Mouse (Mus musculus) stomach, embryonic 14.5 days (tissue): Measurements from ENCODE around the gene 2410131K14Rik. TPM values are rescaled to one million over a fixed set of nuclear protein-coding genes. Genes with fewer than 3 reads are reported as not detected.

Experiments
- ATAC-seq: fragments of 200-750 bp; cut with Nextera tagmentation; 2 replicates; pipeline ENCODE4 v1.8.0; 2017; ENCODE audit warnings: low read depth, moderate TSS enrichment; ENCODE audit not compliant: insufficient number of reproducible peaks, insufficient read depth, low FRiP score
- H3K27ac ChIP-seq: fragments of 300-500 bp; sonication (generic); 2 replicates; pipeline ENCODE4 v1.5.1; 2014; ENCODE audit warnings: mild to moderate bottlenecking, low read length, moderate library complexity, mixed read lengths
- H3K27me3 ChIP-seq: fragments of 300-500 bp; sonication (generic); 2 replicates; pipeline ENCODE4 v1.6.1; 2014; ENCODE audit warnings: low read length, control low read depth, mixed read lengths; ENCODE audit not compliant: control insufficient read depth, insufficient read depth
- H3K36me3 ChIP-seq: fragments of 300-500 bp; sonication (generic); 2 replicates; pipeline ENCODE4 v1.6.1; 2014; ENCODE audit warnings: mild to moderate bottlenecking, control low read depth, low read length, moderate library complexity, mixed read lengths; ENCODE audit not compliant: control insufficient read depth, insufficient read depth
- H3K4me1 ChIP-seq: fragments of 300-500 bp; sonication (generic); 2 replicates; pipeline ENCODE4 v1.6.1; 2014; ENCODE audit warnings: low read length, control low read depth, mixed read lengths; ENCODE audit not compliant: control insufficient read depth, insufficient read depth
- H3K4me2 ChIP-seq: fragments of 300-500 bp; sonication (generic); replicated peaks from 2 replicates; pipeline ENCODE4 v1.6.1; 2014; ENCODE audit warnings: low read depth, low read length, control low read depth
- H3K4me3 ChIP-seq: fragments of 300-500 bp; sonication (generic); 2 replicates; pipeline ENCODE4 v1.5.1; 2014; ENCODE audit warnings: low read depth, low read length, control low read depth
- H3K9ac ChIP-seq: fragments of 300-500 bp; sonication (generic); replicated peaks from 2 replicates; pipeline ENCODE4 v1.6.1; 2014; ENCODE audit warnings: low read depth, mild to moderate bottlenecking, control low read depth, low read length, moderate library complexity, mixed read lengths
- H3K9me3 ChIP-seq: fragments of 300-500 bp; sonication (generic); 2 replicates; pipeline ENCODE4 v1.6.1; 2016; ENCODE audit warnings: low read depth, low read length, control low read depth; ENCODE audit not compliant: control insufficient read depth
- WGBS: fragments of 180-500 bp; shearing (Covaris S2); extraction: QIAGEN DNeasy Blood & Tissue Kit; methylation state at CpG from one replicate; pipeline ENCODE4 v1.1.7; 2014; 5-methylcytosine and 5-hydroxymethylcytosine counted together
- polyA plus RNA-seq: library from polyadenylated mRNA; unstranded; fragments of >200 nt; fragmentation: Nextera tagmentation; extraction: Ambion mirVana; gene quantifications from 2 replicates; pipeline ENCODE4 v1.2.1, GENCODE M21; 2014

2410131K14Rik gene
- polyA plus RNA-seq, 1 experiment from 2014 or later: 7.8 TPM

- H3K4me1 ChIP-seq: no peaks in the 10 kb centered on the region
- ATAC-seq: no peak
- no peaks in the 10 kb centered on the region for H3K27me3 ChIP-seq
- no peak overlapping the region for H3K27ac ChIP-seq
- H3K9me3 ChIP-seq: no peaks in the 10 kb centered on the region
- H3K36me3 ChIP-seq: peaks cover 29% of the 10 kb centered on the region
- no peak overlapping the region for H3K4me2 ChIP-seq
- 95% methylated on average over 4 of the region's 4 CpGs for WGBS
- H3K9ac ChIP-seq: no peak overlapping the region
- no peak overlapping the region for H3K4me3 ChIP-seq
Measured at GRCm38 (mm10) chr5:118256981-118257380, 12.0 kb downstream of the 2410131K14Rik start.

GRCm38 (mm10) chr5:118259152-118259551 is 14.1 kb downstream of the 2410131K14Rik start:
- Histone ChIP-seq H3K9me3 (no peaks in the 10 kb centered on the region), H3K9ac (no peak overlapping the region), H3K36me3 (peaks cover 29% of the 10 kb centered on the region), H3K27ac (no peak overlapping the region), H3K4me1 (no peaks in the 10 kb centered on the region), H3K4me3 (no peak overlapping the region), H3K4me2 (no peak overlapping the region), H3K27me3 (no peaks in the 10 kb centered on the region)
- WGBS: 69% methylated on average over 6 of the region's 6 CpGs
- ATAC-seq: no peak

- peaks cover 29% of the 10 kb centered on the region for H3K36me3 ChIP-seq
- H3K27ac ChIP-seq: no peak overlapping the region
- no peak overlapping the region for H3K9ac ChIP-seq
- no peak overlapping the region for H3K4me3 ChIP-seq
- H3K4me1 ChIP-seq: no peaks in the 10 kb centered on the region
- no peak for ATAC-seq
- no peak overlapping the region for H3K4me2 ChIP-seq
- no peaks in the 10 kb centered on the region for H3K27me3 ChIP-seq
- WGBS: 84% methylated on average over 6 of the region's 6 CpGs
- H3K9me3 ChIP-seq: no peaks in the 10 kb centered on the region
Measured at GRCm38 (mm10) chr5:118259636-118260035, 14.6 kb downstream of the 2410131K14Rik start.

- Histone ChIP-seq H3K4me2 (no peak overlapping the region), H3K9me3 (no peaks in the 10 kb centered on the region), H3K4me1 (no peaks in the 10 kb centered on the region), H3K36me3 (peaks cover 29% of the 10 kb centered on the region), H3K27me3 (no peaks in the 10 kb centered on the region), H3K9ac (no peak overlapping the region), H3K4me3 (no peak overlapping the region), H3K27ac (no peak overlapping the region)
- 81% methylated on average over 10 of the region's 10 CpGs for WGBS
- ATAC-seq: no peak
Measured at GRCm38 (mm10) chr5:118260055-118260454, 15.0 kb downstream of the 2410131K14Rik start.

- Histone ChIP-seq H3K4me1 (no peaks in the 10 kb centered on the region), H3K9ac (no peak overlapping the region), H3K27me3 (no peaks in the 10 kb centered on the region), H3K9me3 (no peaks in the 10 kb centered on the region), H3K4me3 (no peak overlapping the region), H3K36me3 (peaks cover 29% of the 10 kb centered on the region), H3K27ac (no peak overlapping the region), H3K4me2 (no peak overlapping the region)
- WGBS: 89% methylated on average over 11 of the region's 11 CpGs
- ATAC-seq: no peak
Measured at GRCm38 (mm10) chr5:118260642-118261041, 15.6 kb downstream of the 2410131K14Rik start.

- H3K4me3 ChIP-seq: no peak overlapping the region
- no peaks in the 10 kb centered on the region for H3K27me3 ChIP-seq
- H3K4me1 ChIP-seq: no peaks in the 10 kb centered on the region
- H3K9me3 ChIP-seq: no peaks in the 10 kb centered on the region
- no peak overlapping the region for H3K9ac ChIP-seq
- WGBS: 94% methylated on average over 9 of the region's 9 CpGs
- H3K27ac ChIP-seq: no peak overlapping the region
- no peak for ATAC-seq
- H3K4me2 ChIP-seq: no peak overlapping the region
- H3K36me3 ChIP-seq: peaks cover 23% of the 10 kb centered on the region
Measured at GRCm38 (mm10) chr5:118261181-118261580, 16.2 kb downstream of the 2410131K14Rik start.

GRCm38 (mm10) chr5:118262418-118262817 is 17.4 kb downstream of the 2410131K14Rik start:
- no peak overlapping the region for H3K4me2 ChIP-seq
- H3K4me1 ChIP-seq: no peaks in the 10 kb centered on the region
- no peaks in the 10 kb centered on the region for H3K27me3 ChIP-seq
- WGBS: 83% methylated on average over 8 of the region's 8 CpGs
- H3K27ac ChIP-seq: no peak overlapping the region
- no peak overlapping the region for H3K9ac ChIP-seq
- no peak overlapping the region for H3K4me3 ChIP-seq
- ATAC-seq: no peak
- no peaks in the 10 kb centered on the region for H3K9me3 ChIP-seq
- H3K36me3 ChIP-seq: peaks cover 11% of the 10 kb centered on the region

- ATAC-seq: no peak
- Histone ChIP-seq H3K4me1 (peaks cover 2% of the 10 kb centered on the region; the same call in 1 of the 2 replicates), H3K9me3 (no peaks in the 10 kb centered on the region), H3K9ac (no peak overlapping the region), H3K4me3 (no peak overlapping the region), H3K4me2 (no peak overlapping the region), H3K27me3 (0 out of 2 replicates have a peak, but pooled peaks cover 3% of the 10 kb centered on the region), H3K27ac (no peak overlapping the region), H3K36me3 (peaks cover 8% of the 10 kb centered on the region)
- whole genome bisulfite sequencing: 87% methylated on average over 9 of the region's 9 CpGs
Measured at GRCm38 (mm10) chr5:118264279-118264678, 19.3 kb downstream of the 2410131K14Rik start.

- Histone ChIP-seq H3K9ac (no peak overlapping the region), H3K36me3 (peaks cover 8% of the 10 kb centered on the region), H3K27ac (no peak overlapping the region), H3K4me2 (no peak overlapping the region), H3K9me3 (no peaks in the 10 kb centered on the region), H3K4me3 (no peak overlapping the region), H3K27me3 (0 out of 2 replicates have a peak, but pooled peaks cover 3% of the 10 kb centered on the region), H3K4me1 (peaks cover 3% of the 10 kb centered on the region; the same call in 1 of the 2 replicates)
- ATAC-seq: no peak
- WGBS: 74% methylated on average over 5 of the region's 5 CpGs
Measured at GRCm38 (mm10) chr5:118265366-118265765, 20.3 kb downstream of the 2410131K14Rik start.
